Mouse (Mus musculus) telencephalon, adult 2 months (tissue): ENCODE measurements around the gene Ppp6r3.

Source experiments
- DNase-seq: peaks from one replicate; pipeline ENCODE4 v3.0.0-alpha.2; 2011; ENCODE audit warnings: low read depth, low spot score

Ppp6r3 gene

DNA sequence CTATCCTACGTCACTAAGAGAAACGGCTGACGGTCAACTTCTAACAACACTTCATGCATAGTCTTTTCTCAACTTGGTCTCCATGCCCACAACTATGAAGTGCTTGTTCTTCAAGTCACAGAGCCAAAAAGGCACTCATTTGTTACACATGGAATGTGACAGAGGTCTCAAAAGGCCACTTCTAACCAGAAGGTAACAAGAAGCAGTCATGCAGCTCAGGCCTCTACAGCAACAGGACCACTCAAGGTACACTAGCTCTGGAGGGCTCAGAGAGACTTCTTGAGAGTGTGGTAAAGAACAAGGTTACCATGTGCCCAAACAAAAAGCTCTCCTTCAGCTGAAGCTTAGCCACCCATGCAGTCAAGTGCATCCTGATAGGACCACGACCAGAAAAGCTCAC, 46.9 kb downstream of the Ppp6r3 start:
- DNase-seq = no peak

DNA sequence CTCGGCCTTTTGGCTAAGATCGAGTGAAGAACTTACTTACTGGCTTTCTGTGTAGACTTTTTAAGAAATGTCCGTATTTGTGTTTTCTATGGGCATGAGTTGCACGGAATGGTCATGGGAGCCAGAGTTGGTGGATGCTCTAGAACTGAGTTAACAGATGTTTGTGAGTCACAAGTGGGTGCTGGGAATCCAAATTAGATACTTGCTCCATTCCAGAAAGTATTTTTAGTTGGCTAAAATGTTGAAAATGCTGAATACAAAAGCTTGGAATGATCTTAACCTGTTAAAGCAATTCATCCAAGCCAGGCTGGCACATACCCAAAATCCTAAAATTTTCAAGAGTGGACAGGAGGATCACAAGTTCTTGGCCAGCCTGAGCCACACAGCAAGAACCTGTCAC, 48.0 kb downstream of the Ppp6r3 start:
- DNase-seq = peak; percentile 50

DNA sequence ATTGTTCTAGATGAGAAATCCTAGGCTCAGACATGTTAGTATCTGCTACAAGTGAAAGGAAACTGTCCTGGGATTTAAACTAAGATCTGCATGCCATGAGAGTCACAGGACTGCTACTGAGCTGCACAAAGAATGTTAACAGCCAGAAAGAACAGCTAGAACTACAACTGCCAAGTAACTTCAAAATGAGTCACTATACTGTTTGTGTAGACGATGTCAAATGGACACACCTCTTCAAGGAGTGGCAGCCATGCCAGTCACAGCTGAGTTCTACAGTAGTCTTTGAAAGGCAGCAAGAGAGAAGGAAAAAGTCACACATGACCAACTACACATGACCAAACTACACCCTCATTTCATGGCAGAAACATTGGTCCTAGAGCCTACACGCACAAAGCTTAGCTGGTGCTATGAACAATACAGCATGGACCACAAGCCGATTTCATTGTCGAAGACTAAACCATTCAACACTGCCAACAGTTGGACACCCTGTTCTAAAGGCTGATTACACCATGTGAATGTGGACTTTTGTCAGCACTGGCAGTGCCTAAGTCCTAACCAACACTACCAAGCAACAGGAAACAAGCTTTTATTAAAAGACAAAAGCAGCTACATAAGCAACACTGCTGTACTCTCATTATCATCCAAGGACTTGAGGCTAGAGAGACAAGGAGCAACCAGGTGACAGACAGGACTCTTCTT, 55.9 kb downstream of the Ppp6r3 start:
- no peak for DNase-seq

DNA sequence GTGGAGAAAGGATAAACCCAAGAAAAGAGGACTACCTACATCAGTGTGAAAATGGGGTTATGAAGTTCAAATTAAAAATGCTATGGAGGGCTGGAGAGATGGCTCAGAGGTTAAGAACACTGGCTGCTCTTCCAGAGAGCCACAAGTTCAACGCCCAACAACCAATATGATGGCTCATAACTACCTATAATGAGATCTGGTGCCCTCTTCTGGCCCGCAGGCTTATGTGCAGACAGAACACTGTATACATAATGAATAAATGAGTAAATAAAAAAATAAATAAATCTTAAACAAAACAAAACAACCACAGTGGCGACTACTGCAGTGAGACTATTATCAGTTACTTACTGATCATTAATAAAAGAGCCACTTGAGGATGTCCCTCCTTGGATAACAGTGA, 78.3 kb downstream of the Ppp6r3 start:
- no peak for DNase-seq

DNA sequence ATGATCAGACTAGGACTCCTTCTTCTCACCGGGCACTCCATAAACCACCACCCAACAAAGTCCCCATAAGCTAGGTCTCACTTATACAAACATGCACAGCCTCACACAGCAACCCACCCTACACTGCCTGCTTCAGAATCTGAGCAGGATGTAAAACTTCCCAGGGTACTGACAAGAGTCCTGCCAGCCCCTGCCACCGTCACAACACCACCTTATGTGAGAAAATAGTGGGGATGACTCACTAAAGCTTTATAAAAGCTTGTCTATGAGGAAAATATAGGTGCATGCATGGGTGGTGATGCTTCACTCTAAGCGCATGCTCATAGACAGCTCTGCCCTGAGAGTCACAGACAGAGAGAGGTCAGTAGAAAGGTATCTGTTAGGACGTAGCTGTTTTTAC, 85.7 kb downstream of the Ppp6r3 start:
- DNase-seq = peak; percentile 11

DNA sequence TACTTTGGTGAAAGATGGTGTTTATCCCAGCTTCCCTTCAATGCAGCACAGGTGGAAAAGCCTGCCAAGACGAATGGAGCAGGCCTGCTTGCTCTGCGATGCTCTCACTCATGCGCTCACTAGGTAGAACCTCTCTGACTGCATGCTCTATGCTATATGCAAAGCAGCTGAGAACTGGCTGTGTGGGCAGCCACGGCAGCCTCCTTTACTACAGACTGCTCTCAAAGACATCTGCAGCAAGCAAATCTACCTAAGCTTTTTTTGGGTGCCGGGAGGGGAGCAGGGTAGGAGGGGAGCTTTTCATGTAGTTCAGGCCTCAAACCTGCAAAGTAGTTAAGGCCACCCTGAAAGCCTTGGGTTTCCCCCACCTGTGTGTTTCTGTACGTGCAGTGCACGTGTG, 92.7 kb downstream of the Ppp6r3 start:
- peak; percentile 57 for DNase-seq

DNA sequence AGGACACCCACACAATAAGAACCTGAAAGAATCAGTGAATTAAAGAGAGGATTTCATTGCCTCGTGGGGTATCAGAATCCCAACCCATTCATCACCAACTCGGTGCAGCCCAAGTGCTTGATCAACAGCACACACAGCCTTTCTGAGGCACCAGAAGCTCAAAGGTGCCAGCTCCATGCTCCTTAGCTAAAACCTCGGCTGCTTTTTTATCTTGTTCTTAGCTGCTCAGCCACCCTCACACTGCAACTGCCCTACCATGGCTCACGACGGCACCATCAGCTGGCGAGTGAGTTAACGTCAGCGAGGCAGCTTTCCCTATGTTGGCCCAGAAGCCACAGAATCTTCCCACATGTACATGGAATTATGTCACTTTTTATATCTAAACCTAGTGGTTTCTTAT, 95.4 kb downstream of the Ppp6r3 start:
- DNase-seq = peak; percentile 62

DNA sequence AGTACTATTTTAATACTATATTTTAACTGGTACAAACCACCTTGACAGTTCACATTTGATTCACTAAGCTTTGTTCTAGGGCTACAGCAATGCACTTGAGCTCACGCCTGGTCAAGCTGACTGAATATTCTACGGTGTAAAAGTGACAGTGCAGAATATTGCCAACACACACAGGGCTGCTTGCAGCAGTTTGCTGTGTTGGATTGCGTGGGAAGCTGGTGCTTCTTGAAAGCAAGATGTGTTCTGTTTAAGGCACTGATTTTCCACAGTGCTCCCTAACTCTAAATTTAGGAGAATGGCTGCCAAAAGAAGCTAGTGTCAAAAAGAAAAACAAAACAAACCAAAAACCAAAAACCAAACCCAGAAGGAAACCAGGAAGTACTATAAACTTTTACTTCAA, 98.6 kb downstream of the Ppp6r3 start:
- peak; percentile 84 for DNase-seq

DNA sequence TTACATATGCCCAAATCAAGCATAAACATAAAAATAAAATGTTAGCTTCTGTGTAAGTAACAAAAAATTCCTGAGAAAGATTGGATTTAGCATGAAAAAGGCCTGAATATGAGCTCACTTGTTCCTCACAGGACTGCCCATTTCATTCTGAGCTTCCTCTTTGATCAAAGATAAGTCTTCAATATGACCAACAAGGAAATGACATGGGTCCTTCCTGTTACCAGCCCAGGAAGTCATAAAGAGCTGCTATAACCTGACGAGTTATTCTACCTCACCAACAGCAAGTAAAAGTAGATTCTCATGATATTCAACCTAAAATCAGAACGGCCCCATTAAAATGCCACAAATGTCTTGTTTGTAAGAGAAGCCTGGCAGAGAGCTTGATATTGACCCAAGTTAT, 104.3 kb downstream of the Ppp6r3 start:
- DNase-seq = no peak

DNA sequence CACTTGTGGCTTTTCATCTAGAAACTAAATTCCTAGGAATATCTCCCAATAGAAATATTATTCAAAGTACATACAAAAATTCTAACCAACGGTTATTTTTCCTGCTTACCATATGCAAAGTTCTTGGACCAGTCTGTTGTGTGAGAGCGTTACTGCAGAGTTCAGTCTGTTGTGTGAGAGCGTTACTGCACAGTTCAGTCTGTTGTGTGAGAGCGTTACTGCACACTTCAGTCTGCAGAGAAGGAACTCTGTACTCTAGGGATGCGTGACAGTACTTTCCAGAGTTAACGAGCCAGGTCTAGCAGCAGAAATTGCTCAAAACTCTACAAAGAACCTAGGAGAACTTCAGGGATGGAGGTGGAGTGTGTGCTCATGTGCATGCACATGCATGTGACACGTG, 108.0 kb downstream of the Ppp6r3 start:
- DNase-seq = no peak

DNA sequence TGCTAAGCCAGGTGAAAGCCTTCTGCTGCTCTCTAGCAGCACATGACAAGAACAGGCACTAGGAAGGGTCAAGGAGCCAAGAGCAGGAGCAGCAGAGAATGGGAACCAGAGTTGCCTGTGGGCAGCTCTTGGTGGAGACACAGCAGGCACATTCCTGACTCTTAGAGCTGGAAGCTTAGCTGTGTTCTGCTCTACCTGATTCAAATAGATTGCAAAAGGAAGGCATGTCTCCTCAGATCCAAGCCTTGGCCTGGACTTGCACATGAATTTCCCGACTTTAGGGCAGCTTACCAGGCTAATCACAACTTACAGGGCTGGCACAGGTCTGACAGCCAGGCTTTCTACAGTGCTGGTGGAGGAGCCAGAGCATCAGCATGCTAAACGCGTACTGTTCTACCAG, 115.6 kb downstream of the Ppp6r3 start:
- DNase-seq = no peak

DNA sequence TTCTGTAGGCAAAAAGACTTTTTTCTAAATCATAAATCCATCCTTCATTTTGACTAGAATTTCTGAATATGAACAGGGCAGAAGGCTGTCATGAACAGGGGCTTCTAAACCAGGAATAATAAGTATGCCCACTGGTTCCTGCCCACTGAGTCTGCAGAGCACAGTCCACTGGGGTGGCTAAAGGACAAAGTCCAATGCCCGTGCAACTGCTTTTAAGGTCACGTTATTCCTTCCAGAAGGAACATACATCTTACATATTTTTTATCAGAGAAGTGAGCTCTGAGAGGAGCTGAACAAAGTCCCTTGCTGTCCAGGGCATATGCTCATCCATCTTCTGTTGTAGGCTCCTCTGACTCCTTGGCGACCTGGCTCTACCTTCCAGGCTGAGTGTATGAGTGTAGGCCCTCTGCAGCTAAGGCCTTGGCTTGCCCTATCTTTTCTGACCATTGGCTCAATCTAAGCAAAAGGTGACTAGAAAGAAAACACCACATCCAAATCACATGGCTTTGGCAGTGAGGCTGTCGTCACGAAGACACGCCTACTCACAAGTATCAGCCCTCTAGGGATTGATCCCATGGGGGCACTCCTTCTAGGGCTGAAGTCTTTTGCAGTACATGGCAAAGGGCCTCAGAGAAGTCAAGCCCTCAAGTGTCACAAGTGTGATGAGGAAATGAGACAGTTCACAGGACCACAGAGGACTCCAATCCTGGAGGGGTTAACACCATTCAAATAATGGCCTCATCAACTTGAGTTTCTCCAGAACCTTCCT, 117.0 kb downstream of the Ppp6r3 start:
- DNase-seq = no peak

DNA sequence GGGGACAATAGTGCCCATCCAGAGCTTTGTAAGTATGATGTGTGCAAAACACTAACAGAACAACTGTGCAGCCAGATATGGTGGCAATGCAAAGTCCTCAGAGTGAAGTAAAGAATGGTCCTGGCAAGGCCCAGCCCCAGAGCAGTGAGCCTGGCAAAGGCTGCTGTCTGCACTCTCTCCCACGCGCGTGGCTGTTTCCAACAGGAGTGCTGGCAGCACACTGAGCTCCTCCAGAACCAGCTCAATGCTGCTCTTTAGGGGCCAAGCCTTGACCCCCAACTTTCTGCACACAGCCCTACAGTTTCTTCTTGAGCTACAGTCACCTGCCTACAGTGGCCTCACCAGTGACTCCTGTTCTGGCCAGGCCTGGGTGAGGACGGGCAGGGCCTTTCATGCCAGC, 117.8 kb downstream of the Ppp6r3 start:
- DNase-seq = no peak

DNA sequence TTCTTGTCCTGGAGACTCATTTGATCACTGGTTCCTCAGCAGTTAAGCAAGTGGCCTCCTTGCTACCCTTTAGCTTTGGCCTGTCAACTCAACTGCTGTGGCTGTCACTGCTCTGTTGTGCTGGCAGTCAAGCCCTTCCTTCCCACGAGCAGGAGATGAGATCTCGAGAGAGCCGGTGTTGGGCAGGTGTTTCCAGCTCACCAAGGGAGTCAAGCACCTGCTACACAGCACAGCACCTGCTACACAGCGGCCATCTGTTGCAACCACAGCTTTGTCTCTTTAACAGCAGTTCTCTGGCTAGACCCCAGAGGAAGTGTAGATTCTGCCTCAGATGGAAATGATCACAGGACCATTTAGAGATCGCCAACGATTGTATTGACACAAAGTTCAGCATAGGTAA, 123.9 kb downstream of the Ppp6r3 start:
- DNase-seq = no peak

DNA sequence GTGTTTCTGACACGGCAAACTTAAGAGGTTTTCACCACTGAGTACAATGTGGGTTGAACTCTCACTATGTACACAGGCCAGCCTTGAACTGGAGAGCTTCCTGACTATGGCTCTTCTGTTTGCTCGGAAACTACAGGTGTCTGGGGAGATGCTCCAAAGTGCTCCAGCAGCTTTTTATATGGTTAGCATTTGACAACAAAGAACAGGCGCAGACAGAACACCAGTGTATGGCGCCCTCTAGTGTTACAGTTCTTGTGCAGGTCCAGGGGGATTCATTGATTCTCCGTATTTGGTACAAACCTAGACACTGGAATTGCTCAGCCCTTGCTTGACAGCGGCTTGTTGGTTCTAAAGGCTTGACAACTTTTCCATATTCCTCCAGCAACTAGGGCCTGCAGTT, 124.4 kb downstream of the Ppp6r3 start:
- peak; percentile 55 for DNase-seq

DNA sequence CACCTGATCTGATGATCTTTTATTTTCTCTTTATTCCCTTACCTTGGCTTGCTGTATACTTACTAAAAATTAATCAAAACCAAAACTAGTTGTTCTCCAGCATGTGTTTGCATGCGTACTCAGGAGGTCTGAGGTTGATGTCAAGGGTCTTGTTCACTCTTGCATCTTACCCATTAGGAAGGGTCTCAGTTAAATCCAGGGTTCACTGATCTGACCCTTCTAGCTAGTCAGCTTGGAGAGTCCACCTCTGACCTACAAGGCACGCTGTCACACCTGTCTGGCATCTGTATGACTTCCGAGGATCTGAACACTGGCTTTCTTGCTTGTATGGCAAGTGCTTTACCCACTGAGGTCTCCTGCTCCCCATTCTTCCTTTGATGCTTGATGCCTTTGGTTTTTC, 124.8 kb downstream of the Ppp6r3 start:
- no peak for DNase-seq

DNA sequence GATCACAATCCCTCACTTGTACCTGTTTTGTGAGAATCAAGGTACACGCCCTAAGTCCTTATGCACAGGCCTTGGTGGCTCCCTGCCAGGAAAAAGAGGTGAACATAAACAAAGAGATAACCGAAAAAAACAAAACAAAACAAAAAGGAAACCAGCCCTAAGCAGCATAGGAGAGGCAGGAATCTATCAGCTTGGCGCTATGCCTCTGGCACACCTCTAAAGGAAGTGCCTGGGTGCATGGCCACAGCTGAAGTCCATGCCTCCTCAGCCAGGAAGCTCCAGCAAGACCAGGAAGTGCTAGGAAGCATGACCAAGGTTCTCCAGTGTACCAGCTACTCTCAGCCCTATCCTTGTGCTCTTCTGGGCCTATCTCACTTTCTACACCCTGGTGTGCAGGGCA, 126.3 kb downstream of the Ppp6r3 start:
- DNase-seq = no peak

DNA sequence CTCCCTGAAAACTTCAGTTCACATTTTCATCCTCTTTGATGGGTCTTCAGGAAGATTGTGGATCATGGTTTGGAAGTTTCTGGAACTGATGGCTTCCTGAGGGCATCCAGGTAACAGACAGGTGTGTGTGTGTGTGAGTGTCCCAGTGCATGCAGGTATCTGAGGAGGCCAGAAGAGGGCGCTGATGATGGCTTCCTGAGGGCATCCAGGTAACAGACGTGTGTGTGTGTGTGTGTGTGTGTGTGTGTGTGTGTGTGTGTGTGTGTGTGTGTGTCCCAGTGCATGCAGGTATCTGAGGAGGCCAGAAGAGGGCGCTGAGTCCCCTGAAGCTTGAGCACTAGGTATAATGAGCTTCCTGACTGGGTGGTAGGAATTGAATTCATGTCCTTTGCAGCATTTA, 128.2 kb downstream of the Ppp6r3 start:
- no peak for DNase-seq

DNA sequence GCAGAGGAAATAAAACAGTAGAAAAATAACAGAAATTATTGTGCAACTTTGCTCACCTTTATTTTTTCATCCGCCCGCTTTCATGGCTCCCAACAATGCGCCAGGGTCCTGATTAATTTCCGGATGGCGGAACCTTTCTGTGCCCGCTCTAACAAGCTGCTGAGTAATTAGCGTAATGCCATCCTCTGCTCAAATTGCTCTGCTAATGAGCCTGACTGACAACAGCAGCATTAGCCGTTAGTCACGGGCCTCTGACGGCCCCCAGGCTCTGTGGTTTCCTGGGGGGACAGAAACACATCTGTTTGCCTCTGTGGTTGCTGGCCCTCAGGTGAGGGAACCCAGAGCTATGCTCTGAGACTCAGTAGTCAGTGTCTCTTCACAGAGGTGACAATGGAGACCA, 134.5 kb downstream of the Ppp6r3 start:
- DNase-seq = no peak

DNA sequence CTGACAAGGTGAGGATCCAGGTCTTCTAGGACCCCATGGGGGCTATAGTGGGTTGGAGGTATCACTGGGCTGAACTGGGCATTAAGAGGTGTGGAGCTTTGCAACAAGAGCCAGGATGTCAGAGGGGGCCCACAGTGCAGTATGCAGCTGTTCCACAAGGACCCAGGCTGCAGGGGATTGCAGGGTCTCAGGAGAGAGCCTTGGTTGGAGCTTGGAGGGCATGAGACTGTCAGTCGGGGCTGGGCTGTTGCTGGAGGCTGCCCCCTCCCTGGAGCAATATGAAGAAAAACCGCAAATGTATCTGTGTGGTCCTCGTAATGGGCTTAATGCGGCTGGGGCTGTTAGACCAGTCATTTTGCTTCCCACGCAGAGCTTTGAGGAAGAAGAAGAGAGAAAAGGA, 134.9 kb downstream of the Ppp6r3 start:
- DNase-seq = no peak

DNA sequence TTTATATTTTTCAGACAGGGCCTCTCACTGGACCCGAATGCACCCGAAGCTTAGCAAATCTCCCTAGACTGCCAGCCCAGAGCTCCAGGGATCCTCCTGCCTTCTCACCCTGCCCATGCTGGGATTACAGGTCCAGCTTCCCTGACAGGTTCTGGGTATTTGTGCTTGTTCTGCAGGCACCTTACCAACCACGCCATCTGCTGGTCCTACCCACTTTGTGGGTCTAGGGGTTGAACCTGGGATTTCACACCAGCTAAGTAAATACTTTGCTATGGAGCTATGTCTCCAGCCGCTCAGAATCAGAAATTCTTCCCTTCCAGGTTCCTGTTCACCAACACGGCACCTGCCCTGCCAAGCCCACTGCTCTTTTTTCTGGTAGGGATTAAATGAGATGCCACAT, 137.6 kb downstream of the Ppp6r3 start:
- DNase-seq = no peak

DNA sequence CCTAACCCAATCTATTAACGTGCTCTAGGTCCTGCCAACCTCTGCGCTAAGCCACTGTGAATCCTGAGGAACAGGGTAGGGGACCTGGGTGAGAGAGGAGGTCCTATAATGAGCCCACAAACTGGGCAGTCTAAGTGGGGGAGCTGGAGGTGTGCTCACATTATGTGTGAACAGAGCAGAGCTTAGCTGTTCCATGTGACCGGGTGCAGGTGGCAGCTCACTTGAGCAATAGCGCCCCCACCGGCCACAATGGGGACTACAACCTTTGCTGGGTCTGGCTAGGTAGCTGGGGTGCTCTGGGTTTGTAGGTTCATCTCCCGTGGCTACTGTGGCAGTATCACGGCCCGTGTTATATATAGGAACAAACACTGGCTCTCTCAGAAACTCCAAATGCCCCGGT, 138.7 kb downstream of the Ppp6r3 start:
- no peak for DNase-seq

DNA sequence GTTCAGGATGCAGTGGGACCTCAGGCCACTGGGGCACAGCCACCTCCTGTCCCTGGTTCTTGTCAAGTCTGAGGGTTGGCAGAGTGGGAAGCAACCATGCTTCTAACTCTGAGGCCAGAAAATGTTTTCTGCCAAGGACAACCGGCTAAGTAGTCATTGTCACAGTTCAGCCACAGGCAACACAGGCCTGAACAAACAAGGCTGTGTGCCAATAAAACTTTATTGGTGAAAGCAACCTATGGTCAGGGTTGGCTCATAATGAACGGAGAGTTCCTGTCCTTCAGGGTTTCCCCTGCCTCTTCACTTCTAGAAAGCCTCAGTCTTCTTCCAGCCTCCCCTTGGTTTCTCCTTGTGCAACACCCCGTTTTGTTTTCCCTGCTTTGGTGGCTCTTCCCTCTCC, 139.7 kb downstream of the Ppp6r3 start:
- no peak for DNase-seq

DNA sequence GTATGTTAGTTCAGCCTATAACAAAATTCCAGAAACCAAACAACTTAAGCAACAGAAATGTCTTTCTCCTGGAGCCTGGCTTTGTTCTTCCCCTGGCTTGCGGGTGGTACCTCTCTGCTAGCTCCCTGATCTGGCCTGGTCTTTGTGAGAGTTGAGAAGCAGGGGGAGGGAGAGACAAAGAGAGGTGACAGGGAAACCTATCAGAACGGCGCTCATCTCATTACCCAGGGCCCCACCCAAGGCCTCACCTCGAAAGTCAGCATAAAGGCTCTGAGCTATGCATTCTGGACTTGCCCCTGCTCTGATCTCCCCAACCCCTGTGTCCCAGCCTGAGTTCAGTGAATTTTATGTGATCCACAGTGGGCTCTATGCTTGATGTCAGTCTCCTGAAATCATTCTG, 140.9 kb downstream of the Ppp6r3 start:
- no peak for DNase-seq
